Mouse (Mus musculus): Measurements from ENCODE around the gene Prss30.
"Not testable (repeated sequence)": the region's sequence is repeated elsewhere in the genome, so short reads cannot be mapped to it uniquely, and the experiment has no call there.

GRCm38 (mm10) chr17:23950828-23951227 lies 29.5 kb downstream of the Prss30 start:
- TF ChIP-seq POLR2A (IDR thresholded peaks at IDR 0.05; ENCODE audit: borderline replicate concordance, extremely low read depth, insufficient read depth, insufficient read length, poor library complexity, severe bottlenecking); CTCF (IDR thresholded peaks at IDR 0.05; ENCODE audit: borderline replicate concordance, extremely low read depth, insufficient read depth, insufficient read length): not testable (repeated sequence)

Data from brain, embryonic 14.5 days (tissue).